Mouse (Mus musculus): ENCODE measurements around the gene Map3k20.

- TF ChIP-seq POLR2A (IDR thresholded peaks at IDR 0.05; ENCODE audit: borderline replicate concordance, insufficient read depth, low read length) (no peak), CTCF (IDR thresholded peaks at IDR 0.05; ENCODE audit: borderline replicate concordance, insufficient read depth, low read depth, low read length) (no peak)
Observed at GRCm38 (mm10) chr2:72401290-72401689, 115.9 kb downstream of the Map3k20 start.

All from cerebellum, adult 2 months (tissue).